Mouse (Mus musculus): ENCODE results near the gene 1110008P14Rik.
"Not testable (repeated sequence)": the region's sequence is repeated elsewhere in the genome, so short reads cannot be mapped to it uniquely, and the experiment has no call there.

The 1110008P14Rik gene

DNA sequence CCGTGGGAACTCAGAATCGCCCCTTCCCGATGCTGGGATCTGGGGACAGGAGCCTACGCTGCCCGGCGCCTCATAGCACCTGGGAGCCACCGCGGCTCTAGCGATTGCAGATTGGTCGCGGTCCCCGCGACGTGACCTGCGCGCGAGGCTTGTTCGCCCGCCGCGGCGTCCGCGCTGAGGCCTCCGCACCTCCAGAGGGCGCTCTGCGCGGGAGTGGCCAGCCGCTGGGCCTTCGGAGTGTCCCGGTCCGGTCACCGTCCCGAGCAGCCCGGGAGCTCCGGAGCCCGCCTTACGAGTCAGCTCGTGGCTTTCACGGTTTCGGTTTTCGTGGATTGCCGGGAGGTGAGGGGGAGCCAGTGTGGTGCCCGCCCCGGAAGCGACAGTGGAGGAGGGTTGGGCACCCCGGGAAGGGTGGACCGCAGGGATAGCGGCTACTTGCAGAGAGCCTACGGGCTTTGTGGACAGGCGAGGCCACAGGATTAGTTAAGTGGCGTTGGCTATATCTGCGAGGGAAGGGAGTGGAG, 18.9 kb downstream of the 1110008P14Rik start:
- DNase-seq (ENCODE audit: low spot score), result peak; percentile 92

DNA sequence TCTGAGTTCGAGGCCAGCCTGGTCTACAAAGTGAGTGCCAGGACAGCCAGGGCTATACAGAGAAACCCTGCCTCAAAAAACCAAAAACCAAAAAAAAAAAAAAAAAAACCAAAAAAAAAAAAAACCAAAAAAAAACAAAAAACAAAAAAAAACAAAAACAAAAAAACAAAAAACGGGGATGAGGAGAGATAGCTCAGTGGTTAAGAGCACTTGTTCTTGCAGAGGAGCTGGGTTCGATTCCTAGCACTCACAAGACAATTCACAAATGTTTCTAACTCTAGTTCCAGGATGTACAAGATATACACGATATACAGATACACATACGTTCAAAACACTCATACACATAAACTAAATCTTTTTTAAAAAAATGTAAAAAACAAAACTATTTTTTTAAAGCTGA, 19.5 kb downstream of the 1110008P14Rik start:
- DNase-seq (ENCODE audit: low spot score), result not testable (repeated sequence)

DNA sequence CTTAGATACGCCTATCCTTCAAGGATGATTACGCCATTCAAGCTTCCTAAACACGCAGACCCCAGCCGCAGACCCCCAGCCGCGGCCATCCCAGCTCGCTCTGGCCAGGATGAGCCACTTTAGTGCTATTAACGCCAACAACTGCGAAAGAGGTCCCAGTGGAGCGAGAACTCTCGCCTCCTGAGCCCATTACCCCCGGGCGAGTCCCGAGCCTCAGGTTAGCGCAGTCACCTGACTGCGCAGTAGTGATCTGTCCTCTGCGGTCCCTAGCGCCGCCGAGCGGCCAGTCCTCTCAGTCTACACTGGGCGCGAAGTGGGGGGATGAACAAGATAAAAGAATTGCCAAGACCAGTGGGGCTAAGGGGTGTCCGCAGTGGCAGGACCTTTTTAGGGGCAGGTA, 20.3 kb downstream of the 1110008P14Rik start:
- peak; percentile 76 for DNase-seq (ENCODE audit: low spot score)

DNA sequence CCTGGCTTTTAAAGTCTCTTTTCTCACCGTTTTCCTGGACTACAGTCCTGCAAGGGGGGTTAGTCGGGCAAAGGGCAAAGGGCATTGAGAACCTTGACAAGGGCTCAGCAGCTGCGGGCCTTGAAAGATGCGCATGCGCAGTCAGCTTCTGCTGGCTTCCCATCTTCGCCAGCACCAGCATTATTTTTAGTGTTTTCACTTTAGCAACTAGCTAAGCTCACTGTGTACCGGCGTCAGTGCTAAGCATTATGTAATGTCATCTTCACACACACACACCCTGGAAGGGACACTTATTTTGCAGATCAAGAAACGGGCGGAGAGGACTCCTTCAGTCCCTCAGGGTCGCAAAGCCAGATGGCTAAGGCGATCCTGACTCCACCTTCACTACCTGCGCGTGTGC, 21.0 kb downstream of the 1110008P14Rik start:
- peak; percentile 75 for DNase-seq (ENCODE audit: low spot score)

DNA sequence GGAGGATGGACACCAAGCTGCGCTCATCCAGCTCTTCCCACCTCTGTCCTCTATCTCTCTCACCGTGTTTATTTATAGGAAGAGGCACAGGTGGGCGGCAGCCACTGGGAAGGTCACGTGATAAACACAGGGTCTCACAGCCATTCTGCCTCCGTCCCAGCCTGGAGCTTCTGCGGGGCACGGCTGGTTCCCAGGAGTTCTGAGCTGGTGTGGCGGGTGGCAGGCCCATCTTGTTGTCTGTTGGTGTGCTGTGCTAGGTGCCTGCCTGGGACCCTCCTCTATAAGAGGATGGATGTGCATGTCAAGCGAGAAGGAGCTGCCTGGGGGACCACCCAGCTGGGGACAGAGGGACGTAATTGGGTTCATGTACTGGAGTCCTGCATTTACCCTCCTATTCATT, 23.4 kb downstream of the 1110008P14Rik start:
- DNase-seq (ENCODE audit: low spot score), result no peak

DNA sequence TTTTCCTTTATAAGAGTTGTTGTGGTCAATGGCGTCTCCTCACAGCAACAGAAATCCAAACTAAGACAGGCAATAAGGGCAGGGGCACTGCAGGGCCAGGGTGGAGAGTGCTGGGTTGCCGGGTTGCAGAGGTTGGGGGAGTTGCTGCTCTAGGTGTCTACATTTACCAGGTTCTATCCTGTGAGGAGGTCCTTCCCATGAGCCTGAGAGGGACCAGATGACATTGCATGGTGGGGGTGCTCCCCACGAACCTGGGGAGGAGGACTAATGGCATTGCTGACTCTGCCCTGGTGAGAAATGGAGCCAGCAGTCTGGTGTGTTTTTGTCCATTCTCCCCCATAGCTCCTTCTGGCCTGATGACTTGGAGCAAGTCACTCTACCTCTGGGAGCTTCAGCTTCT, 24.0 kb downstream of the 1110008P14Rik start:
- no peak for DNase-seq (ENCODE audit: low spot score)

DNA sequence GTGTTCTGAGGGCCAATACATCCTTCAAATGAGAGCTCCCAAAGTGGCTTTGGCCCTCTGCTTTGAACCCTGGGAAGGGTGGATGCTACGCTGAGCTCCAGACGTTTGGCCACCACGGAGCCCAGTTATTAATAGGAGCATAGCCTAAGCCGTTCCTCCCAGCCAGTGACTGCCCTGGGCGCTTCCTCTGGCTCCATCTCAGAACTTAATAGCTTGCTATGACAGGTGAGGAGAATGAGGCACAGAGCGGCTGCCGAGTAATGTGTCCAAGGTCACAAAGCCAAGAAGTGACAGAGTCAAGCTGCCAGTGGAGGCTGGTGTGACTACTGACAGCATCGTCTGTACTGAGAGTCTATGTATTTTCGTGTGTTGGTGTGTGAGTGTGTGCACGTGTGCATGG, 25.5 kb downstream of the 1110008P14Rik start:
- no peak for DNase-seq (ENCODE audit: low spot score)

DNA sequence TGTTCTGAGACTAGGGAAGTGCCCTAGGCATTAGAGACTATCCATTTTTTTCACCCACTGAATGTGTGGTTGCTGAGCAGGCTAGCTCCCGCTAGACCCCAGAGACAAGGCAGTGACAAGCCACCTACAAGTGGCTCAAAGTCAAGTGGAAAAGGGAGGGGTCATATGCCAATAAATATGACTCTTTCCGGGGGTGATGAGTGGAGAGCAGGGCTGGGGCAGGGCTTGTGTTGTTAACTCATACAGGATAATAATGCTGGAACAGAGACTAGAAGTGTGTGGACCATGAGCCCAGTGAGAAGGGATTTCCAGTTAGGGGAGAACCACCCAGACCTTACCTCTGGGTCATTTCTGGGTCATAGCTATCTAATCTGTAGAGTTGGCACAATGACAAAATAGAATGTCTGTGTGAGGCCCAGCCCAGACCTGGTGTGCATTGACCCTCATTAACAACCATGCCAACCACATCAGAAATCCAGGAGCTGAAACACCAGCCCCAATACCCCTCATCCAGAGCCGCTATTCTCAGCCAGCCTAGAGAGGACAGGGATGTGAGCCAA, 27.3 kb downstream of the 1110008P14Rik start:
- no peak for DNase-seq (ENCODE audit: low spot score)

DNA sequence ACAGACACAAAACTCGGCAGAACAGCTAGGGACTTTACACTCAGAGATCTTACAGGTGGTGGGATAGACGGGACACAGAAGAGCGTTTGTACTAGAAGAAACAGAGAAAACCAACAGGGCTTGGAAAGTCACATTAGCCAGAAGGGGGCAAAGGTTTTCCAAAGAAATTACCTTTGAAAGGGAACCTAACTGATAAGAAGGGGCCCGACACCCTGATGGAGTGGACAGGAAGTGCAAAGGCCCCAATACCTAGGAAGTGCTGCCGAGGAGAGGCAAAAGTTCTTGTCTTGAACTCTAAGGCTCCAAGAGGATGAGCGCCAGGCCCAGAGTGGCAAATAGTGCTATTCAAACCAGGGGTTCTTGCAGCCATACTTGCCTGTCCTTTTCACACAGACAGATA, 27.9 kb downstream of the 1110008P14Rik start:
- no peak for DNase-seq (ENCODE audit: low spot score)

DNA sequence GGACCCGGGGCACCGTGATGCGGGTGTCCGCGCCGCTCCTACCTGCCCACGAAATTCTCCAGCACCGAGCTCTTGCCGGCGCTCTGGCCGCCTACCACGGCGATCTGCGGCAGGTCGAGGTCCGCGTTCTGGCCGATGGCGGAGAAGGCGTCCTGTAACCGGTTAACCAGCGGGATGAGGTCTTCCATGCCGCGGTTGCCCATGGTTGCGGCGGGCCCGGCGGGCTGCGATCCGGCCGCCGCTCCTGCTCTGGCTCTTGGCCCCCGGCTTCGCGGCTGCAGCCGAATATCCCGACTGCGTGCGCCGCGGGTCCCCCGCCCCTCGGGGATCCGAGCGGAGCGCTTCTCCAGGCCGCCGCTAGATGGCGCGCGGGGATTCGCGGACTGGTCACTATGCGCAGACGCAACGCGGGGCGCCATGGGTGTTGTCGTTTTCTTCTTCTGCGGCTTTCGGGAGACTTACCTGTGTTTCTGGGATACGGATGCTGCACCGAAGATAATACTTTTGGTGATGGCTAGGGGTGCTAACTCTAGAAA, 28.7 kb downstream of the 1110008P14Rik start, which contains the start of gene Dnm1:
Dnm1 (minus strand) TSS at position 332 of the 536 bp plus-strand sequence.
- DNase-seq (ENCODE audit: low spot score), result peak; percentile 92

DNA sequence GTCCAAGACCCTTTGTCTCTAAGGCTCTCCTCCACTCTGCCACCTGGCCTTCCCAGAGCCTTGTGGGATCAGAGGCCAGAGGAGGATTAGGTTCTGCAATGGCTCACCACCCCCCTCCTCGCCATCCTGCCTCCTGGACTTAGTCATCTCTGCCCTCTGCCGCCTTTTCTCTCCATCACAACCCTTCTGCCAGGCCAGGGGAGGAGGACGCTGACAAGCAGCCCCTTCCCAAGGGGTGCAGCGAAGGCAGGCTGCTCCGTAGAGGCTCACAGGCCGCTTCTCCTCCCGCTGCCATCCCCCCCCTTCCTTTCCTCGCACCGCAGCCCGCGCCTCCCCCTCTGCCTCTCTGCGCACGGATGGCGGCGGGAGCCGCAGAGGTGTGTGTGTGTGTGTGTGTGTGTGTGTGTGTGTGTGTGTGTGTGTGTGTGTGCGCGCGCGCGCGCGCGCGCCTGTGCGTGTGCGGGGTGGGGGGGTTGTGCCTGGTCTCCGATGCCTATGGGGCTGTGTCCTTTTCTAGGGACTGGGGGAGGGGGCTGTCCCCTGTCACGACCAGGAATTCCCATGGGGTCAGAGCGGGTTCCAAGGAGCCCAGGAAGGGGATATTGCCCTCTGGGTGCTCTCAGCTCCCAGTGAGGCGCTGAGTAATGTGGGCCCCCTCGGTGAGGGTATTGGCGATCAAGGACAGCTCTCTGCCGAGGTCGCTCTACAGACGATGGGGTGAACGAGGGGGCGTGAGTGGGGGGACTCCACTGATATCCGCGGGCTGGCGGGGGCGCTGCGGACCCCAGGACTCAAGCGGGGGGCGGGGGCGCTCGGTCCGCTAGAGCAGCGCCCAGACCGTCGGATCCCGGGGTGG, 29.4 kb downstream of the 1110008P14Rik start, which contains the start of gene Ciz1:
Ciz1 (plus strand) TSS at position 177 of the 856 bp plus-strand sequence.
- DNase-seq (ENCODE audit: low spot score), result no peak

DNA sequence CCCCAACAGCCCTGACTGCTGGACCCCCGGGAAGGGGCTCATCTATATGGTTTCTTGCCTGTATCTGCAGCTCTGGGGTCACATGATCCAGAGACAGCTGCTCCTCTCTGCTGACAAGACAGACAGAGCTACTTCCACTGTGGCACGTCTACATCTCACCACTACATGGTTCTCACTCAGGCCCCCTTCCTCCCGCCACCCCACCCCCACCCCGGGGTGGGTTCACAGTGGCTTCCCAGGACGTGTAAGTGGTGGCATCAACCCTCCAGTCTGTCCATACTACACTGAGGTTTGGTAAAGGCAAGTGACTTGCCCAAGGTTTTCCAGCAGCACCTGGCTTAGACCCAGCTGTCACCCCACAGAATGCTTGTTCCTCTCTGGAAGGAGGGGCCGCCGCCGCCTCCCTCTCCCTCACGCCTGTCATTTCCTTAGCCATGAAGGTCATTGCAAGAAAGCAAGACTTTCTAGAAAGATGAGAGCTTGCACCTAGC, 30.2 kb downstream of the 1110008P14Rik start:
- DNase-seq (ENCODE audit: low spot score), result no peak

DNA sequence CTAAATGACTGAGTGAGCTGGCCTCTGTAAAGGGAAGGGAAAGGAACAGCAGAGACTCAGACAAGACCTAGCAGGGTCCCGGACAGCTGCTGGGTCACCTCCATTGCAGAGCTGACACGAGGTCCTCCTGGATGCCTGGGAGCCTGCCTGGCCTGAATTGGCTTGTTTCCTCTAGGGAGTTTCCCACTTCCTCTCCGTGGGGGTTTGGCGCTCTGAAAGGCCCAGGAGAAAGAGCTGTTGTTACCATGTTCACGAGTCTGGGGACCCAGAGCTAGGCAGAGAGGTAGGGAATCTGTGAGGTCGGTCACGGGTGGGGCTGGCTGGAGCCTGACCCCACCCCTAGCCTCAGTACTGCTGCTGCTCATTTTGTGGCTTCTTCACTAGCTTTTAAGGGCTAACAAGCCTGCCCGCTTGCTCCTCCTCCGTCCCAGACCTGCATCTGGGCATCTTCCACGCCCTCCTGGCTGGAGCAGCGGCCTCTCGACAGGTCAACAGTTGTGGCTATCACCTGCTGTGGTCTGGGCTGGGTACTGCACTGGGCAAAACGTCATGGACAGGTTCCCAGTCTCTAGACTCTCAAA, 31.2 kb downstream of the 1110008P14Rik start:
- no peak for DNase-seq (ENCODE audit: low spot score)

DNA sequence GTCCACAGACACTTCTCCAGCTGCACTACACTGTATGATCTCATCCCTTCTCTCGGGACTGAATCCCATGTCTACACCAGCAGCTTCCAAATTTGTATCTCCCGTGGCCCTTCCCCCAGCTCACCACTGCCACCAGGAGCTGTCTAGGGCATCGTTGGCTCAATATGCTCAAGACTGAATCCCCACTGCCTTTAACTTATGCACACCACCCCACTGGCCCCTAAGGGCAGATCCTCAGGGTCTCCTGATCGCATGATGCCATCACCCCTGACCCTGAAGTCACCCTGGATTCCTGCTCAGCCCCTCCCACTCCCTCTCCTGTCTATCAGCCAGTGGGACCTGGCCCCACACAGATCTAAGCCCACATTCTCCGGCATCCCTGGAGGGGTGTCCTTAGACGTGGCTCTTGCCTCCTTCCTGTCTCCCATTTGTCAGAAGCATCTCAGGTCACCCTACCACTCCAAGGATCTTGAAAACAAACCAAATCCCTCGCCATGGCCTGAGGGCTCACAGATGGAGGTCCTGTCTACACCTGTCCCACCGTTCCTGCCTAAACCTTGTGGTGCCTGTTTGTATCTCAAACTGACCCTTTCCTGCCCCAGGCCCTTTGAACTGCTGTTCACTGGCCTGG, 32.0 kb downstream of the 1110008P14Rik start:
- no peak for DNase-seq (ENCODE audit: low spot score)

DNA sequence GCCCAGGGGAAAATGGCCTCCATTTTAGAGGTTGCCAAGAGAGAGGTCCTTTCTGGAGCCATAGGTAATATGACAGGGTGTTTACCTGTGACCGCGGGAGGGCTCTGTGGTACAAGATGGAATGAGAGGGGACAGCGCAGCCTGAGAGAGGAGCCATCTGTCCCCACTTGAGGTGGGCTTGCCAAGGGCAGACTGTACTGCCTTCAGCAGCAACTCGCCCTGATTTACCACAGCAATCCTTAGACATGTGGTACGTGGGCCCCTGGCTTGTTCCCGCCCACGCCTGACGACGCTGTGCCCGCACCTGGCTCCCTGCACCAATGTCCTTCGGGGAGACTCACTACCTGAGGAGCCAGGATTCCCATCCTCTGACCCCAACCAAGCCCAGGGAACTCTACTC, 33.4 kb downstream of the 1110008P14Rik start:
- no peak for DNase-seq (ENCODE audit: low spot score)

DNA sequence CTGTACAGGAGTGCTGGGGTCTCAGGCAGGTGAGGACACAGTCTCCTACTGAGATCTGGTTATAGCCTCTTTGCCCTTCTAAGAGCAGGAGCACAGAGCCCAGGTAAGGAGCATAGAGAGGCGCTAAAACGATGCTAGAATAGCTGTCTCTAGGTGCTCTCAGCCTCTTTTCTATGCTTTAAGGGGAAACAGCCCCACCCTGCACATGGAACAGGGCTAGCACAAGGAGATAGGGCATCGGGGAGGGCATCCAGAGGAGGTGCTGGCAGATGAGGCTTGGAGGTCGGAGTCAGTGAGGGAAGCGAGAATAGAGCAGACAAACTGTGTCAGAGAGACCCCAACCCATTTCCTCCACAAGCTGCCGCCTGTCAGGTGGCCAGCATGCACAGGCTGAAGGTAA, 34.7 kb downstream of the 1110008P14Rik start:
- no peak for DNase-seq (ENCODE audit: low spot score)

DNA sequence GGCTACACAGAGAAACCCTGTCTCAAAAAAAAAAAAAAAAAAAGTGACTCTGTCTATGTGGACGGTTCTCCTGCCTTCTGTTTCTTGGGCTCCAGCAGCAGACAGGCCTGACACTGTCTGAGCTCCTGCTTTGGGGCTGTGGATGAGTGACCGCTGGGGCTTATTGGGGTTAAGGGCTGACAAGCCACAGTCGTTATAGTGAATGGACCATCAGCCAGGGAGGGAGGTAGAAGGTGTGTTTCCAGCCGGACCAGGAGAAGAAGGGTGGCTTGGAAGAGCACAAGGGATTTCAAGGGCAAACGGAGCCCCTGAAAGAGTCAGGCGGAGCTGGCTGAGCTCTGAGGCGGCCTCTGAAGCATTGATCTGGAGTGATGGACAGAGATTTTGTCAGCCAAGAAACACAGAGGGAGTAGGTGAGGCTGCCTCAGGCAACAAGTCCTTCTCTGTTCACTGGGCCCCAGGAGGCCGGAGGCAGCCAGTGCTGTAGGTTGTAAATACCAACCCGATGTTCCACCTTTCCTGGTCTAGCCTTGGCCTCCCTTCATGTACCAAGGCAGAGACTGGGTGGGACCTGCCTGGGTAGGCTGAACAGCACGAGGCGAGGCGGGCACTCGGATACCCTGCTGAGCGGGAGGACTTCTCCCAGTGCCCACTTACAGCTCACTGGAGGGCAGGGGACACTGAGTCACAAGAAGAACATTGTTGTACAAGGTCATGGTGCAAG, 37.0 kb downstream of the 1110008P14Rik start:
- DNase-seq (ENCODE audit: low spot score), result no peak

DNA sequence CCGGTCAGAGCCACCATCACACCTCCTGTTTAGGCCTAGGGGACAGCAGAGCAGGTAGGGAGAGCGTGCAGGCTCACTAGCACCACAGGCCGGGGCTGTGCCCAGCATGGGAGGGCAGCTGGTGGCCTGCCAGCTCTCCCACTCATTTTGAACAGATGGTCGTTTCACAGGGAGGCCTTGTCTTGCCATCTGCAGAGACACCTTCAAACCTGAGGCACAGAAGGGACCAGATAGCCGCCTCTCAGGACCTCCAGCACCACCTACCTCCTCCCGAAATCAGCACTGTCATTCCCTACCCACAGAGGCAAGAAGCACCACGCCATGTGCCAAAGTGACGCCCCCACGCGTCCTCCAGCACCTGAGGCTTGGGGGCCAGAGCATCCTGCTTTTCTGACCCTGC, 37.7 kb downstream of the 1110008P14Rik start:
- no peak for DNase-seq (ENCODE audit: low spot score)

DNA sequence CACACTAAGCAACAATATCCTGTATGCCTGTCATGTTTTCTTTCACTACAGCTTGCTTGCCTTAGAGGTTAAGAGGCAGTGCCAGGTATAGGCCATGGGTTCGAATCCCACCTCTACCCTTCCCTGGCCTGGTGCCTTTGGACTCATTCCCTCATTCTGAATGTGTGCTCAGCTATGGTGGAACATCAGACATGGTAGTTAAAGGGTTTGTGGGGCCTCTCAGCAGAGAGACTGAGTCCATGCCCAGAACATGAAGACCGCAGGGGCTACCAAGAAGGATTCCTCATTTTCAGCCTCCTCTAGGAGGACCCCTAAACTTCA, 38.4 kb downstream of the 1110008P14Rik start:
- no peak for DNase-seq (ENCODE audit: low spot score)

DNA sequence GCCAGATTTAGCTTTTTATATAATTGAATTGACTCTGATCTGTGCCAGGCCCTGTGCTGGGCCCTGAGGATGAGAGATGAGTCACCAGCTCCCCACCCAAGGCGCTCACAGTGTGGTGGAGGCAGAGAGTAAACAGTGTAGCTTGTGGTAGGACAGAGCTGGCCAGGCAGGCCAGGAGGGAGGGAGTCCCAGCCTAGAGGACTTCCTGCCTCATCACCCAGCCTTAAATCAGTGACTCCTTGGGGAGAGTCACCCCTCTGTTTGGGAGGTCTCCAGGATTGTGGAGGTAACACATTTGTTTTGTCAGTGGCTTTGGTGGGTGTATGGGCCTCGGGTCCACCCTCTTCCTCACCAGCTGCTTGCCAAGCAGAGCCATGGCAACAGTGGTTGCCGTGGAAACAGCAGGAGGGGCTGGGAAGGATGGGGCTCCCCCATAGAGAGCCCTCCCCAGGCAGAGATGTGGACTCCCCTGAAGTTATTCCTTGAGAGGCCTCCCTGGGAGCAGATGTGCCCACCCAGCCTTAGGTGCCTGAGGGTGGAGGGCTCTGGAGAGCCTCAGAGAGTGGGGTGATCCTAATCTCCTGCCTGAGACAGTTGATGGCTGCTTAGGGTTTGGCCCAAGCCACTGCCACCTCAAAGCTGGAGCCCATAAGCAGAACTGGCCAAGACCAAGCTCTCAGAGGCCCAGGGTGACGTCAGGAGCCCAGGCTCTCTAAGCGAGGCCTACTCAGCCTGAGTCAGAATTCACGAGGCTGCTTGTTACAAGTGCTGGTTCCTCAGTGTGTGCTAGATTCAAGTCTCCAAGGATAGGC, 39.0 kb downstream of the 1110008P14Rik start:
- DNase-seq (ENCODE audit: low spot score), result no peak

DNA sequence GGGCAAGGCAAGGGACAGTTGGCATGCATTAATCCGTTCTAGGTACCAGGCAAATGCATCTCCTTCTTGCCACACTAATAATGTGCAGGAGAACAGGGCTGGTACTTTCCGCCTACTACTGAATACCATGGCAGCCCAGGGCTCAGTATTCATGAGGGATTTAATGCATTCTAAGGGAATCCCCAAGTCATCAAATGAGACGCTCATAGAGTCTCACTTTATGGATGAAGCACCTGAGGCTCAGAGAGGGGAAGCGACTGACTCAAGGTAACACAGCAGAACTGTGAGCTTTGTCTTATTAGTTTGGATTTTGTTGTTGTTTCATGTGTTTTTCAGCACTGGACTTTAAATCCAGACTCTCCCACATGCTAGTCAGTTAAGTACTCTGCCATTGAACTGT, 39.7 kb downstream of the 1110008P14Rik start:
- no peak for DNase-seq (ENCODE audit: low spot score)
